Mouse (Mus musculus): Measurements from ENCODE around the gene Pigk. TPM values are rescaled to one million over a fixed set of nuclear protein-coding genes. Genes with fewer than 3 reads are reported as not detected.

Pigk gene
- polyA plus RNA-seq, 1 experiment from 2014 or later, result 51.4 TPM

GRCm38 (mm10) chr3:152756896-152757295 is 43.0 kb downstream of the Pigk start:
- no peak for ATAC-seq (ENCODE audit: insufficient number of reproducible peaks, insufficient read depth, low FRiP score, low TSS enrichment)
- H3K4me2 ChIP-seq (replicated peaks), result no peak overlapping the region
- no peak overlapping the region for H3K27ac ChIP-seq
- H3K9ac ChIP-seq, result no peak overlapping the region
- H3K36me3 ChIP-seq, result peaks cover 6% of the 10 kb centered on the region; the same call in 1 of the 2 replicates
- 64% methylated on average over 2 of the region's 2 CpGs for WGBS
- H3K4me1 ChIP-seq, result peaks cover 29% of the 10 kb centered on the region
- H3K27me3 ChIP-seq, result no peaks in the 10 kb centered on the region
- H3K9me3 ChIP-seq, result no peaks in the 10 kb centered on the region
- H3K4me3 ChIP-seq, result no peak overlapping the region

- WGBS, result 73% methylated on average over 12 of the region's 12 CpGs
- ATAC-seq (ENCODE audit: insufficient number of reproducible peaks, insufficient read depth, low FRiP score, low TSS enrichment), result peak; percentile 12; the same call in 1 of the 2 replicates
- H3K9ac ChIP-seq, result no peak overlapping the region
- H3K36me3 ChIP-seq, result no peaks in the 10 kb centered on the region
- H3K27ac ChIP-seq, result peak overlapping the region; percentile 55; the same call in 1 of the 2 replicates
- no peaks in the 10 kb centered on the region for H3K27me3 ChIP-seq
- H3K4me2 ChIP-seq (replicated peaks), result no peak overlapping the region
- no peak overlapping the region for H3K4me3 ChIP-seq
- H3K9me3 ChIP-seq, result no peaks in the 10 kb centered on the region
- H3K4me1 ChIP-seq, result peaks cover 29% of the 10 kb centered on the region
Measured at GRCm38 (mm10) chr3:152757464-152758393, 43.8 kb downstream of the Pigk start.

- Histone ChIP-seq H3K9ac (no peak overlapping the region), H3K4me2 (replicated peaks) (no peak overlapping the region), H3K4me3 (no peak overlapping the region), H3K36me3 (no peaks in the 10 kb centered on the region), H3K9me3 (no peaks in the 10 kb centered on the region), H3K27ac (no peak overlapping the region), H3K4me1 (peaks cover 35% of the 10 kb centered on the region), H3K27me3 (no peaks in the 10 kb centered on the region)
- 56% methylated on average over 15 of the region's 15 CpGs for WGBS
- ATAC-seq (ENCODE audit: insufficient number of reproducible peaks, insufficient read depth, low FRiP score, low TSS enrichment), result no peak
Measured at GRCm38 (mm10) chr3:152758500-152759032, 44.7 kb downstream of the Pigk start.

GRCm38 (mm10) chr3:152761116-152761515 is 47.2 kb downstream of the Pigk start:
- no peak overlapping the region for H3K4me2 ChIP-seq (replicated peaks)
- no peaks in the 10 kb centered on the region for H3K9me3 ChIP-seq
- H3K27ac ChIP-seq, result no peak overlapping the region
- ATAC-seq (ENCODE audit: insufficient number of reproducible peaks, insufficient read depth, low FRiP score, low TSS enrichment), result no peak
- no peaks in the 10 kb centered on the region for H3K27me3 ChIP-seq
- no peak overlapping the region for H3K9ac ChIP-seq
- no peak overlapping the region for H3K4me3 ChIP-seq
- 24% methylated on average over 7 of the region's 7 CpGs for WGBS
- peaks cover 44% of the 10 kb centered on the region for H3K4me1 ChIP-seq
- H3K36me3 ChIP-seq, result no peaks in the 10 kb centered on the region

GRCm38 (mm10) chr3:152761661-152762060 is 47.8 kb downstream of the Pigk start:
- WGBS, result 82% methylated on average over 8 of the region's 8 CpGs
- no peak overlapping the region for H3K9ac ChIP-seq
- no peaks in the 10 kb centered on the region for H3K36me3 ChIP-seq

GRCm38 (mm10) chr3:152762302-152762701 is 48.4 kb downstream of the Pigk start:
- H3K4me1 ChIP-seq, result peaks cover 47% of the 10 kb centered on the region
- no peak overlapping the region for H3K9ac ChIP-seq
- no peak overlapping the region for H3K27ac ChIP-seq
- H3K9me3 ChIP-seq, result no peaks in the 10 kb centered on the region
- no peak overlapping the region for H3K4me3 ChIP-seq
- H3K4me2 ChIP-seq (replicated peaks), result no peak overlapping the region
- no peak for ATAC-seq (ENCODE audit: insufficient number of reproducible peaks, insufficient read depth, low FRiP score, low TSS enrichment)
- H3K27me3 ChIP-seq, result no peaks in the 10 kb centered on the region
- no peaks in the 10 kb centered on the region for H3K36me3 ChIP-seq
- WGBS, result 92% methylated on average over 8 of the region's 8 CpGs

More at GRCm38 (mm10) chr3:152761661-152762060, 47.8 kb downstream of the Pigk start:
- Histone ChIP-seq H3K27me3 (no peaks in the 10 kb centered on the region), H3K27ac (no peak overlapping the region), H3K9me3 (no peaks in the 10 kb centered on the region), H3K4me3 (no peak overlapping the region), H3K4me1 (peaks cover 44% of the 10 kb centered on the region), H3K4me2 (replicated peaks) (no peak overlapping the region)
- ATAC-seq (ENCODE audit: insufficient number of reproducible peaks, insufficient read depth, low FRiP score, low TSS enrichment), result no peak

GRCm38 (mm10) chr3:152763139-152763882 is 49.4 kb downstream of the Pigk start:
- Histone ChIP-seq H3K36me3 (no peaks in the 10 kb centered on the region), H3K27me3 (no peaks in the 10 kb centered on the region), H3K4me3 (peak overlapping the region; percentile 23), H3K27ac (no peak overlapping the region), H3K9ac (peak overlapping the region; percentile 16), H3K4me2 (replicated peaks) (peak overlapping the region; percentile 41), H3K4me1 (peaks cover 40% of the 10 kb centered on the region), H3K9me3 (no peaks in the 10 kb centered on the region)
- 43% methylated on average over 26 of the region's 26 CpGs for WGBS
- ATAC-seq (ENCODE audit: insufficient number of reproducible peaks, insufficient read depth, low FRiP score, low TSS enrichment), result no peak

GRCm38 (mm10) chr3:152764516-152765312 is 50.8 kb downstream of the Pigk start:
- Histone ChIP-seq H3K36me3 (peaks cover 11% of the 10 kb centered on the region), H3K9ac (no peak overlapping the region), H3K27me3 (no peaks in the 10 kb centered on the region), H3K4me1 (peaks cover 27% of the 10 kb centered on the region), H3K4me2 (replicated peaks) (no peak overlapping the region), H3K9me3 (no peaks in the 10 kb centered on the region), H3K4me3 (no peak overlapping the region), H3K27ac (0 out of 2 replicates have a peak overlapping the region, but pooled peaks have one; percentile 32)
- WGBS, result 70% methylated on average over 8 of the region's 8 CpGs
- no peak for ATAC-seq (ENCODE audit: insufficient number of reproducible peaks, insufficient read depth, low FRiP score, low TSS enrichment)

GRCm38 (mm10) chr3:152767485-152767884 is 53.6 kb downstream of the Pigk start:
- WGBS, result 62% methylated on average over 11 of the region's 11 CpGs
- no peak overlapping the region for H3K4me3 ChIP-seq
- H3K27me3 ChIP-seq, result no peaks in the 10 kb centered on the region
- peaks cover 23% of the 10 kb centered on the region; the same call in 1 of the 2 replicates for H3K4me1 ChIP-seq
- no peak for ATAC-seq (ENCODE audit: insufficient number of reproducible peaks, insufficient read depth, low FRiP score, low TSS enrichment)
- no peak overlapping the region for H3K27ac ChIP-seq
- H3K9ac ChIP-seq, result no peak overlapping the region
- H3K36me3 ChIP-seq, result peaks cover 11% of the 10 kb centered on the region
- no peaks in the 10 kb centered on the region for H3K9me3 ChIP-seq
- H3K4me2 ChIP-seq (replicated peaks), result no peak overlapping the region

- no peak overlapping the region for H3K9ac ChIP-seq
- no peaks in the 10 kb centered on the region for H3K9me3 ChIP-seq
- no peak overlapping the region for H3K4me3 ChIP-seq
- H3K27me3 ChIP-seq, result no peaks in the 10 kb centered on the region
- peaks cover 8% of the 10 kb centered on the region; the same call in 1 of the 2 replicates for H3K4me1 ChIP-seq
- H3K4me2 ChIP-seq (replicated peaks), result no peak overlapping the region
- peaks cover 11% of the 10 kb centered on the region for H3K36me3 ChIP-seq
- WGBS, result 62% methylated on average over 6 of the region's 6 CpGs
- no peak overlapping the region for H3K27ac ChIP-seq
- no peak for ATAC-seq (ENCODE audit: insufficient number of reproducible peaks, insufficient read depth, low FRiP score, low TSS enrichment)
Measured at GRCm38 (mm10) chr3:152770056-152770455, 56.2 kb downstream of the Pigk start.

- no peak overlapping the region for H3K4me2 ChIP-seq (replicated peaks)
- no peaks in the 10 kb centered on the region for H3K4me1 ChIP-seq
- no peak overlapping the region for H3K27ac ChIP-seq
- ATAC-seq (ENCODE audit: insufficient number of reproducible peaks, insufficient read depth, low FRiP score, low TSS enrichment), result no peak
- no peaks in the 10 kb centered on the region for H3K36me3 ChIP-seq
- no peak overlapping the region for H3K4me3 ChIP-seq
- H3K9ac ChIP-seq, result no peak overlapping the region
- no peaks in the 10 kb centered on the region for H3K27me3 ChIP-seq
- whole genome bisulfite sequencing, result 76% methylated on average over 6 of the region's 6 CpGs
- H3K9me3 ChIP-seq, result no peaks in the 10 kb centered on the region
Measured at GRCm38 (mm10) chr3:152776363-152776762, 62.5 kb downstream of the Pigk start.

Measured in embryonic facial prominence, embryonic 12.5 days (tissue).